Mouse (Mus musculus) c-Kit-positive CD71-positive TER-119-positive erythroid progenitor cells, embryonic 14.5 days (primary cell): Measurements from ENCODE around the gene Dpf1.

Experiments used
- DNase-seq: peaks from one replicate; pipeline ENCODE4 v3.0.0-alpha.2; 2013; ENCODE audit warnings: low spot score

Dpf1 gene

GRCm38 (mm10) chr7:29309749-29310148 lies 6.0 kb downstream of the Dpf1 start:
- no peak for DNase-seq

GRCm38 (mm10) chr7:29313051-29313450 lies 9.3 kb downstream of the Dpf1 start:
- no peak for DNase-seq

GRCm38 (mm10) chr7:29313572-29314261 lies 10.0 kb downstream of the Dpf1 start:
- DNase-seq = no peak

GRCm38 (mm10) chr7:29314844-29315628 lies 11.3 kb downstream of the Dpf1 start:
- DNase-seq = no peak

- DNase-seq = no peak
Observed at GRCm38 (mm10) chr7:29316137-29316734, 12.5 kb downstream of the Dpf1 start.

- DNase-seq = no peak
Observed at GRCm38 (mm10) chr7:29316976-29317375, 13.2 kb downstream of the Dpf1 start.

- no peak for DNase-seq
Observed at GRCm38 (mm10) chr7:29317558-29317957, 13.8 kb downstream of the Dpf1 start.

- no peak for DNase-seq
Observed at GRCm38 (mm10) chr7:29318115-29318911, 14.6 kb downstream of the Dpf1 start.

GRCm38 (mm10) chr7:29319337-29320307 lies 15.9 kb downstream of the Dpf1 start:
- no peak for DNase-seq

- DNase-seq = no peak
Observed at GRCm38 (mm10) chr7:29327087-29327486, 23.3 kb downstream of the Dpf1 start.

- no peak for DNase-seq
Observed at GRCm38 (mm10) chr7:29328984-29329383, 25.2 kb downstream of the Dpf1 start.

GRCm38 (mm10) chr7:29334156-29334555 lies 30.4 kb downstream of the Dpf1 start:
- no peak for DNase-seq

- DNase-seq = no peak
Observed at GRCm38 (mm10) chr7:29335276-29335675, 31.5 kb downstream of the Dpf1 start.

GRCm38 (mm10) chr7:29335841-29336671 lies 32.3 kb downstream of the Dpf1 start:
- no peak for DNase-seq

- no peak for DNase-seq
Observed at GRCm38 (mm10) chr7:29336795-29337319, 33.1 kb downstream of the Dpf1 start.

GRCm38 (mm10) chr7:29337766-29338165 lies 34.0 kb downstream of the Dpf1 start:
- DNase-seq = no peak

- DNase-seq = no peak
Observed at GRCm38 (mm10) chr7:29338351-29338919, 34.7 kb downstream of the Dpf1 start.

GRCm38 (mm10) chr7:29338984-29339679 lies 35.4 kb downstream of the Dpf1 start:
- DNase-seq = peak; percentile 84

- no peak for DNase-seq
Observed at GRCm38 (mm10) chr7:29340247-29340646, 36.5 kb downstream of the Dpf1 start.
